Mouse (Mus musculus) olfactory bulb, adult 2 months (tissue): ENCODE data around the gene Tctn1.

Source experiments
- CTCF ChIP-seq: fragments of 200-500 bp; IDR thresholded peaks from 2 replicates; pipeline ENCODE4 v1.5.1; 2012; ENCODE audit warnings: low read depth, mild to moderate bottlenecking, low read length, moderate library complexity; ENCODE audit not compliant: insufficient read depth
- POLR2A ChIP-seq: fragments of 200-500 bp; IDR thresholded peaks from 2 replicates; pipeline ENCODE4 v1.6.1; 2012; ENCODE audit warnings: mild to moderate bottlenecking, low read depth, low read length, moderate library complexity; ENCODE audit not compliant: insufficient read depth

DNA sequence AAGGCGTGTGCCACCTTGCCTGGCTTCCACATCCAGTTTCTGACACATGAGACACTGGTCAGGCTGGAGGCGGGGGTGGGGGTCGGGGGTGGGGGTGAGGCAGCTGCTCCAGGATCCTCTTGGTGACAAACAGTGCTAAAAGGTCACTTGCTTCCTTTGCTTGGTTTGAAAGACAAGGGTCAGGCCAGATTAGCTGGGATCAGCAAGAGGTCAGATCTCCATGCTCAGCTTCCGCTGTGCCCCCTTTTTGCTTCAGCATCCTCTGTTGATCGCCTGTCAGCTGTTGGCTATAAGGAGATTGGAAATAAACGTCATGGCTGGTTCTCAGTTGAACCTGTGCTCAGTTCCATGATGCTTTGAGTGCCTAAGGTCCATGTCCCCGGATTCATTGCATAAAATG lies 73.8 kb downstream of the Tctn1 start:
- TF ChIP-seq CTCF (no peak), POLR2A (no peak)
